In genomic region chr2:153453961-153454759, GRCm38 (mm10) we compare ENCODE assay signal across 12 mouse cellular contexts. TPM values are rescaled to one million over a fixed set of nuclear protein-coding genes. Genes with fewer than 3 reads are reported as not detected.
DNase-seq lines count a peak whose midpoint lies in the region; ATAC-seq lines count a peak whose summit lies in the region.
"Had no signal": no experiment of that assay in that cellular context is flagged by ENCODE, and none has a peak within 500 bp of the region (broad histone marks: within the 10 kb centered on the region; RNA-seq: fewer than 3 reads in every experiment).

No protein-coding gene starts in this region.

- peak overlapping the region; percentile 74 for H3K27ac ChIP-seq in heart, embryonic 11.5 days (ENCODE audit: low read depth, low read length)
- H3K27ac ChIP-seq: kidney, postnatal 0 days had no signal

- intact Hi-C loops in left cerebral cortex, postnatal 36 days (cut with DNase I) = no loop called here

- H3K4me1 ChIP-seq in heart, embryonic 11.5 days (ENCODE audit: control insufficient read depth, insufficient read depth, low read length) = peaks cover 53% of the 10 kb centered on the region

- H3K36me3 ChIP-seq in heart, embryonic 11.5 days (ENCODE audit: control insufficient read depth, insufficient read depth, low read length) = no peaks in the 10 kb centered on the region

- H3K4me2 ChIP-seq in heart, embryonic 11.5 days = no peak overlapping the region

- no peak for DNase-seq in heart, adult 11 months
- DNase-seq in 416B (ENCODE audit: low read depth) = peak; percentile 55
- peak; percentile 71 for DNase-seq in cerebellum, adult 8-10 months
- peak; percentile 80 for DNase-seq in liver
- DNase-seq in right cerebral cortex, postnatal 36 days (ENCODE audit: low spot score in 2 of 2) = no peak
- DNase-seq in left cerebral cortex, postnatal 36 days (ENCODE audit: low spot score in 2 of 2) = no peak
- DNase-seq in layer of hippocampus, adult 9-11 months = no peak
- DNase-seq: gastrocnemius, postnatal 25 days had no signal

- H3K4me3 ChIP-seq in heart, embryonic 11.5 days (ENCODE audit: low read depth, low read length) = no peak overlapping the region

- no peaks in the 10 kb centered on the region for H3K9me3 ChIP-seq in heart, embryonic 11.5 days (replicated peaks; ENCODE audit: control insufficient read depth, low read length)

- ATAC-seq in heart, embryonic 11.5 days (replicated peaks; ENCODE audit: insufficient number of reproducible peaks, low FRiP score, low TSS enrichment) = peak; percentile 32

- H3K9ac ChIP-seq in heart, embryonic 11.5 days (ENCODE audit: low read depth, low read length) = no peak overlapping the region

- WGBS in heart, embryonic 11.5 days (ENCODE audit: insufficient replicate concordance) = 45% methylated on average over 12 of the region's 12 CpGs

- H3K27me3 ChIP-seq in heart, embryonic 11.5 days (ENCODE audit: control insufficient read depth, insufficient read depth, low read length) = no peaks in the 10 kb centered on the region

RNA-seq across cellular contexts. Expression of gene 4930404H24Rik, which starts 38.4 kb away (rescaled TPM):
- not detected in 2 replicates for polyA plus RNA-seq in heart, embryonic 11.5 days (2014; fragmentation: Nextera tagmentation; extraction: Ambion mirVana)
- not detected for total RNA-seq in left cerebral cortex, postnatal 36 days (2021)
- total RNA-seq: gastrocnemius, postnatal 25 days; liver, adult 2 months had no signal
- polyA plus RNA-seq: kidney, postnatal 0 days; liver, adult 2 months; neural tube, embryonic 14.5 days had no signal

Comparison
In these comparisons a context has a peak if more than half of its experiments do, and no peak if none do; other contexts are left out.
1. DNase-seq: peak in 416B (single experiment), cerebellum, adult 8-10 months (single experiment) and liver (single experiment); none in heart, adult 11 months (single experiment), right cerebral cortex, postnatal 36 days (0 of 2), left cerebral cortex, postnatal 36 days (0 of 2) and layer of hippocampus, adult 9-11 months (single experiment).